Mouse (Mus musculus) embryonic facial prominence, embryonic 15.5 days (tissue): ENCODE results near the gene Grk6. TPM values are rescaled to one million over a fixed set of nuclear protein-coding genes. Genes with fewer than 3 reads are reported as not detected.

ENCODE experiments used
- ATAC-seq: fragments of 200-750 bp; cut with Nextera tagmentation; 2 replicates; pipeline ENCODE4 v1.8.0; 2017; ENCODE audit warnings: low read depth, moderate TSS enrichment; ENCODE audit not compliant: insufficient number of reproducible peaks, low FRiP score, low TSS enrichment
- H3K27ac ChIP-seq: fragments of 300-500 bp; sonication (generic); replicated peaks from 2 replicates; pipeline ENCODE4 v1.5.1; 2015; ENCODE audit warnings: mild to moderate bottlenecking, inconsistent platforms
- H3K27me3 ChIP-seq: fragments of 300-500 bp; sonication (generic); 2 replicates; pipeline ENCODE4 v1.6.1; 2015; ENCODE audit warnings: inconsistent platforms
- H3K36me3 ChIP-seq: fragments of 300-500 bp; sonication (generic); 2 replicates; pipeline ENCODE4 v1.6.1; 2015; ENCODE audit warnings: mild to moderate bottlenecking, inconsistent platforms
- H3K4me1 ChIP-seq: fragments of 300-500 bp; sonication (generic); 2 replicates; pipeline ENCODE4 v1.6.1; 2015; ENCODE audit warnings: inconsistent platforms
- H3K4me2 ChIP-seq: fragments of 300-500 bp; sonication (generic); replicated peaks from 2 replicates; pipeline ENCODE4 v1.6.1; 2015; ENCODE audit warnings: mild to moderate bottlenecking, inconsistent platforms
- H3K4me3 ChIP-seq: fragments of 300-500 bp; sonication (generic); replicated peaks from 2 replicates; pipeline ENCODE4 v1.5.1; 2015; ENCODE audit warnings: mild to moderate bottlenecking, inconsistent platforms
- H3K9ac ChIP-seq: fragments of 300-500 bp; sonication (generic); 2 replicates; pipeline ENCODE4 v1.6.1; 2015; ENCODE audit warnings: inconsistent platforms
- H3K9me3 ChIP-seq: fragments of 300-500 bp; sonication (generic); replicated peaks from 2 replicates; pipeline ENCODE4 v1.6.1; 2016; ENCODE audit warnings: inconsistent platforms
- WGBS: fragments of 180-500 bp; shearing (Covaris S2); methylation state at CpG from one replicate; pipeline ENCODE4 v1.1.7; 2015; 5-methylcytosine and 5-hydroxymethylcytosine counted together
- polyA plus RNA-seq: library from polyadenylated mRNA; unstranded; fragments of >200 nt; fragmentation: Nextera tagmentation; extraction: Ambion mirVana; gene quantifications from 2 replicates; pipeline ENCODE4 v1.2.1, GENCODE M21; 2015

Grk6 gene
- polyA plus RNA-seq, 1 experiment from 2014 or later: 45.1 TPM

- H3K36me3 ChIP-seq: peaks cover 77% of the 10 kb centered on the region
- 66% methylated on average over 16 of the region's 16 CpGs for WGBS
- H3K4me3 ChIP-seq: no peak overlapping the region
- no peak for ATAC-seq
- H3K27ac ChIP-seq: no peak overlapping the region
- no peak overlapping the region for H3K4me2 ChIP-seq
- no peaks in the 10 kb centered on the region for H3K9me3 ChIP-seq
- no peak overlapping the region for H3K9ac ChIP-seq
- H3K27me3 ChIP-seq: no peaks in the 10 kb centered on the region
- peaks cover 21% of the 10 kb centered on the region for H3K4me1 ChIP-seq
Measured at GRCm38 (mm10) chr13:55477492-55477891, 32.6 kb downstream of the Grk6 start.

DNA sequence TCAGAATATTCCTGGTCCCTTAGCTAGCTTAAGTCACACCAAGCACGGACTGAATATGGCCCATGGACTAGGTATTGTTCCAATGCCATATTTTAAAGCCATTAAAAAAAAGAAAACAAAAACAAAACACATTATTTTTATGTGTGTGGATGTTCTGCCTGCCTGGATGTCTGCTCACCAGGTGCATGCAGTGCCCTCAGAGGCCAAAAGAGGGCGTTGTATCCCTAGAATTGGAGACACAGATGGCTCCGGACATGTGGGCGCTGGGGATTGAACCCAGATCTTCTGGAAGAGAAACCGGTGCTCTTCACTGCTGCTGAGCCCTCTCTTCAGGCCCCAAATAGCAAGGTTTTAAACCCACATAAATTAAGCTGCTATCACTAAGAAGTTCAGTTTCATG is 33.2 kb downstream of the Grk6 start:
- WGBS: 52% methylated on average over 5 of the region's 5 CpGs
- Histone ChIP-seq H3K9ac (no peak overlapping the region), H3K4me2 (no peak overlapping the region), H3K4me3 (no peak overlapping the region), H3K27me3 (no peaks in the 10 kb centered on the region), H3K4me1 (peaks cover 21% of the 10 kb centered on the region), H3K27ac (no peak overlapping the region), H3K9me3 (no peaks in the 10 kb centered on the region), H3K36me3 (peaks cover 82% of the 10 kb centered on the region)
- no peak for ATAC-seq

DNA sequence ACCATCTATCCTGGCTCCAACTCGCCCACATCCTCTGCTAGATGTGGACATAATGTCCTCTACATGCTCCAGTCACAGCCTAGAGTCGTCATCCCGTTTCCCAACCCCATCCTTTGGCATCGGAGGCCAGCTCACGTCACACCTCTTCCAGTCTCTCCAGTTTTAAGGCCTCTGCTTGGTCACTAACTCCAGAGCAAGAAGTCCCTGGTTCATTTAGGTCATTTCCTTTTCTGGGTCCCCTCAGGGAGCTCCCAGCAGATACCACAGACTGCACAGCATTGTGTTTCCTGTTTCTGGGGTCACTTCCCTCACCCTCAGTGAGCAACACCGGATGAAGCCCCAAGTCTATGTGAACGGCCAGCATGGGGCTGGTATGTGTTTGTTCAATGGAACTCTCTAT is 34.1 kb downstream of the Grk6 start:
- H3K4me2 ChIP-seq: no peak overlapping the region
- H3K4me1 ChIP-seq: peaks cover 25% of the 10 kb centered on the region
- H3K36me3 ChIP-seq: peaks cover 79% of the 10 kb centered on the region
- WGBS: 71% methylated on average over 7 of the region's 7 CpGs
- H3K9me3 ChIP-seq: no peaks in the 10 kb centered on the region
- H3K9ac ChIP-seq: no peak overlapping the region
- no peak overlapping the region for H3K4me3 ChIP-seq
- ATAC-seq: no peak
- H3K27me3 ChIP-seq: no peaks in the 10 kb centered on the region
- H3K27ac ChIP-seq: no peak overlapping the region

DNA sequence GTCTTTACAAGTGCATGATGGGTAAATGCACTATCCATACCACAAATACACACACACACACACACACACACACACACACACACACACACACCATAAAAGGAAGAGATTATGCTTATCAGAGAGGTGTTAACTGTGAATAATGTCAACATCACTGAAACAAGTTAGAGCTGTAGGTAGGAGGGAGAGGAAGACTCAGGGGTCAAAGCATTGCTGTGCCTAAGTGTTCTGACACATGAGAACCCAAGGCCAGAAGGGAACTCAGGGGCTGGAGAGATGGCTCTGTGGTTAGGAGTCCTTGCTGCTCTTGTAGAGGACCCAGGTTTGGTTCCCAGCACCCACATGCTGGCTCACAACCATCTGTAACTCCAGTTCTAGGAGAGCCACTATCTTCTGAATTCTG is 35.1 kb downstream of the Grk6 start:
- H3K36me3 ChIP-seq: peaks cover 70% of the 10 kb centered on the region
- H3K9ac ChIP-seq: no peak overlapping the region
- H3K27me3 ChIP-seq: no peaks in the 10 kb centered on the region
- no peak overlapping the region for H3K27ac ChIP-seq
- no peaks in the 10 kb centered on the region for H3K9me3 ChIP-seq
- H3K4me2 ChIP-seq: no peak overlapping the region
- no peak overlapping the region for H3K4me3 ChIP-seq
- H3K4me1 ChIP-seq: peaks cover 31% of the 10 kb centered on the region
- no peak for ATAC-seq

- no peak for ATAC-seq
- no peak overlapping the region for H3K9ac ChIP-seq
- peaks cover 45% of the 10 kb centered on the region for H3K36me3 ChIP-seq
- H3K27me3 ChIP-seq: no peaks in the 10 kb centered on the region
- no peaks in the 10 kb centered on the region for H3K9me3 ChIP-seq
- H3K4me1 ChIP-seq: peaks cover 49% of the 10 kb centered on the region
- H3K27ac ChIP-seq: peak overlapping the region; percentile 45; the same call in 1 of the 2 replicates
- no peak overlapping the region for H3K4me2 ChIP-seq
- no peak overlapping the region for H3K4me3 ChIP-seq
- WGBS: 71% methylated on average over 7 of the region's 7 CpGs
Measured at GRCm38 (mm10) chr13:55482542-55482941, 37.7 kb downstream of the Grk6 start.

- H3K9ac ChIP-seq: no peak overlapping the region
- H3K36me3 ChIP-seq: peaks cover 40% of the 10 kb centered on the region
- H3K4me1 ChIP-seq: peaks cover 51% of the 10 kb centered on the region
Measured at GRCm38 (mm10) chr13:55483071-55483470, 38.2 kb downstream of the Grk6 start.

DNA sequence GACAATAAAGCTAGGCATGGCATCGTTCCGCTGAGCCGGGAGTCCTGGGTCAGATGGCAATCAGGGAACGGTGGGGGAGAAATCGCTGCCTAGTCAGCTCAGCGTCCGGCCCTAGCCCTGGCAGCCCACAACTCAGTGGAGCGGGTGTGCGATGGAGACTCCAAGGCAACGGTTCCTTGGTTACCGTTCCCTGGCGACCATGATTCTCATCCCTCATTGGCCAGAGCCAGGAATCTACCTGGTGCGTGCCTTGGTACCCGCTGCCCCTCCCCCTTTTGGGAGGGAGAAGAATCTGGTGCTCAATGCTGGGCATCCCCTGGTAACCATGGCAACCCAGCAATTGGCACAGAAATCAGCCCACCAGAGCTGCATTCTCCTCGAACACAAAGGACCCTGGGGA is 38.7 kb downstream of the Grk6 start:
- H3K4me1 ChIP-seq: peaks cover 54% of the 10 kb centered on the region
- 44% methylated on average over 15 of the region's 15 CpGs for WGBS
- no peak overlapping the region for H3K4me2 ChIP-seq
- H3K9ac ChIP-seq: no peak overlapping the region
- H3K9me3 ChIP-seq: no peaks in the 10 kb centered on the region
- no peak overlapping the region for H3K4me3 ChIP-seq
- H3K27me3 ChIP-seq: no peaks in the 10 kb centered on the region
- H3K36me3 ChIP-seq: peaks cover 40% of the 10 kb centered on the region
- H3K27ac ChIP-seq: peak overlapping the region; percentile 45; the same call in 1 of the 2 replicates
- no peak for ATAC-seq

More at GRCm38 (mm10) chr13:55483071-55483470, 38.2 kb downstream of the Grk6 start:
- H3K27ac ChIP-seq: peak overlapping the region; percentile 45
- no peak for ATAC-seq
- no peaks in the 10 kb centered on the region for H3K27me3 ChIP-seq
- 44% methylated on average over 9 of the region's 9 CpGs for WGBS
- no peaks in the 10 kb centered on the region for H3K9me3 ChIP-seq
- no peak overlapping the region for H3K4me3 ChIP-seq
- no peak overlapping the region for H3K4me2 ChIP-seq

DNA sequence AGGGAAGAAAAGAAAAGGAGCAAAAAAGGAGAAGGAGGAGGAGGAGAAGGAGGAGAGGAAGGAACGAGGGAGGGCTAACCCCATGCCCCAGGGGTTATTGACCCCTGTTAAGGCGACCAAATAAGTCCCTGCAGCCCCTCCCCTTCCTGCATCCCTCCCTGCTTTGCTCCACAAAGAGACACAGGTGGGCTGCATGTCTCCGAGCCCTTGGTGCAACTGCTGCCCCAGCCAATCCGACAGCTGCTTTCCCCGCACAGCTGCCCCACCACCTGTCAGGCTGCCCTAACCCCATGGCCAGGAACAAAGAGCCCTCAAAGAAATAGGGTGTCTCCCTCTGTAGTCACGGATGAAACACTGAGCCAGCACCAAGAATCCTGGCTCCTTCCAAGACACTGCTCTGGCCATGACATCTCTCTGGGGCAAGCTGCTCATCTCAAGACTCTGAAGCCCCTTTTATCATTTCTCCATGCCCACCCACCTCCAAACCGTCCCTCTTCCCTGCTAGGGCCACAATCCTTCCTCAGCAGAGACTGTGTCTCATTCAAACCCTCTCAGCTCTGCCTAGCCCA is 39.7 kb downstream of the Grk6 start:
- Histone ChIP-seq H3K4me3 (peak overlapping the region; percentile 6; the same call in 1 of the 2 replicates), H3K36me3 (peaks cover 34% of the 10 kb centered on the region), H3K9ac (no peak overlapping the region)

GRCm38 (mm10) chr13:55486029-55486794 is 41.3 kb downstream of the Grk6 start:
- Histone ChIP-seq H3K9me3 (no peaks in the 10 kb centered on the region), H3K27me3 (no peaks in the 10 kb centered on the region), H3K4me1 (peaks cover 54% of the 10 kb centered on the region), H3K4me2 (peak overlapping the region; percentile 80), H3K4me3 (peak overlapping the region; percentile 99), H3K36me3 (peaks cover 17% of the 10 kb centered on the region), H3K27ac (peak overlapping the region; percentile 89; the same call in 1 of the 2 replicates), H3K9ac (peak overlapping the region; percentile 98; the same call in 1 of the 2 replicates)
- WGBS: 34% methylated on average over 14 of the region's 14 CpGs
- ATAC-seq: no peak

More for the DNA sequence above, 39.7 kb downstream of the Grk6 start:
- Histone ChIP-seq H3K4me1 (peaks cover 54% of the 10 kb centered on the region), H3K9me3 (no peaks in the 10 kb centered on the region), H3K27me3 (no peaks in the 10 kb centered on the region), H3K4me2 (peak overlapping the region; percentile 80; the same call in 1 of the 2 replicates), H3K27ac (no peak overlapping the region)
- ATAC-seq: no peak
- WGBS: 26% methylated on average over 7 of the region's 7 CpGs

DNA sequence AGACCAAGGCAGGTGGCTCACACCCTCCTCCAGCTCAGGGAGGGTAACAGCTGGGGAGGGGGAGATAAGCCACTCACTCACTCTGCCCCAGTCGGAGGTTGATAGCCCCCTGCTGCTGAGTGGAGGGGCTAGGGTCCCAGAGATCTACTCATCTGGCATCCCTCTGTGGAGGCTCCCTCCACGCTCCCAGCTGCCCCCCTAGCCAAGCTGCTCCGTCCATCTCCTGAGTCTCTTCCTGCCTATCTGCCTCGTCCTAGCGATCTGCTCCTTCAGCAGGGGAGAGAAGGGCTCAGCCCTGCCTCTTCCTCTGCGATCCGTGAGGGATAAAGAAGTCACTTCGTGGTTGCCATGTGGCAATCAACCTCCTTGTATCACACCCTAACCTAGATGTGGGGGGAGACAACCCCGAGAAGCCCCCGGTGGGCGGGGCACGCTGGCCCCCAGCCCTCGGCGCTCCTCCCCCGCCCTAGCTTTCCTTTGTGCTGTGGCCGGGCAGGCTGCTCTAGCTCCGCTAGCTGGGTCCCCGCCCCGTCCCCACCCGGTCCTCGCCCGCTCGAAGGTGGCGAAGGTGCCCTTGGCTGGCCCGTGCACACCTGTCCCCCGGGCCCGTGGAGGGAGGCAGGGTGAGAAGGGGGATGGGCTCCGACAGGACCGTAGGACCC is 42.2 kb downstream of the Grk6 start:
- Histone ChIP-seq H3K9ac (peak overlapping the region; percentile 98), H3K4me2 (peak overlapping the region; percentile 80), H3K9me3 (no peaks in the 10 kb centered on the region), H3K36me3 (peaks cover 10% of the 10 kb centered on the region), H3K4me3 (peak overlapping the region; percentile 99), H3K27ac (peak overlapping the region; percentile 89), H3K4me1 (peaks cover 54% of the 10 kb centered on the region), H3K27me3 (no peaks in the 10 kb centered on the region)
- under 1% methylated on average over 29 of the region's 29 CpGs for WGBS
- peak; percentile 18; the same call in 1 of the 2 replicates for ATAC-seq
